Mouse (Mus musculus): ENCODE measurements around the gene Kdm6a.

The Kdm6a gene

GRCm38 (mm10) chrX:18280134-18280533 lies 117.8 kb downstream of the Kdm6a start:
- intact Hi-C loops (cut with DNase I) = no loop called here
